Mouse (Mus musculus) liver, adult 2 months (tissue): Measurements from ENCODE around the gene Rfx7. TPM values are rescaled to one million over a fixed set of nuclear protein-coding genes. Genes with fewer than 3 reads are reported as not detected.

Source experiments
- DNase-seq: peaks from one replicate; pipeline ENCODE4 v3.0.0-alpha.2; 2011; ENCODE audit warnings: low read depth, low spot score; ENCODE audit errors: extremely low read depth
- H3K27ac ChIP-seq: fragments of 200-500 bp; replicated peaks from 2 replicates; pipeline ENCODE4 v1.5.1; 2012; ENCODE audit warnings: low read depth, mild to moderate bottlenecking, control low read depth, inconsistent platforms, low read length; ENCODE audit not compliant: insufficient read depth
- H3K27me3 ChIP-seq: fragments of 200-500 bp; 2 replicates; pipeline ENCODE4 v1.6.1; 2012; ENCODE audit warnings: mild to moderate bottlenecking, moderate library complexity, low read length, inconsistent platforms; ENCODE audit not compliant: control insufficient read depth, insufficient read depth
- H3K36me3 ChIP-seq: fragments of 200-500 bp; 2 replicates; pipeline ENCODE4 v1.6.1; 2012; ENCODE audit warnings: low read length, inconsistent platforms; ENCODE audit not compliant: control insufficient read depth, insufficient read depth
- H3K4me1 ChIP-seq: fragments of 200-500 bp; 2 replicates; pipeline ENCODE4 v1.6.1; 2011; ENCODE audit warnings: low read length; ENCODE audit not compliant: control insufficient read depth, insufficient read depth
- H3K4me3 ChIP-seq: fragments of 200-500 bp; 2 replicates; pipeline ENCODE4 v1.5.1; 2011; ENCODE audit warnings: low read depth, mild to moderate bottlenecking, control low read depth, low read length, moderate library complexity; ENCODE audit not compliant: insufficient read depth
- H3K79me2 ChIP-seq: fragments of 200-500 bp; 2 replicates; pipeline ENCODE4 v1.6.1; 2012; ENCODE audit warnings: inconsistent platforms, mild to moderate bottlenecking, low read length, moderate library complexity; ENCODE audit not compliant: control insufficient read depth, insufficient read depth
- H3K9ac ChIP-seq: fragments of 200-500 bp; 2 replicates; pipeline ENCODE4 v1.6.1; 2012; ENCODE audit warnings: low read depth, mild to moderate bottlenecking, control low read depth, inconsistent platforms, low read length
- CTCF ChIP-seq: fragments of 200-500 bp; IDR thresholded peaks from 2 replicates; pipeline ENCODE4 v1.5.1; 2011; ENCODE audit warnings: low read depth, low read length, control low read depth
- POLR2A ChIP-seq: fragments of 200-500 bp; IDR thresholded peaks from 2 replicates; pipeline ENCODE4 v1.6.1; 2011; ENCODE audit warnings: low read length, control low read depth; ENCODE audit not compliant: insufficient read depth; ENCODE audit errors: extremely low read depth
- WGBS: fragments of 180-500 bp; shearing (Covaris S2); methylation state at CpG from one replicate; pipeline ENCODE4 v1.1.7; 2018; 5-methylcytosine and 5-hydroxymethylcytosine counted together
- polyA plus RNA-seq: library from polyadenylated mRNA; depleted of rRNA; stranded (reverse); fragments of >200 nt; gene quantifications from 2 replicates; pipeline ENCODE4 v1.2.3, GENCODE M21; 2012
- total RNA-seq: library from RNA; depleted of rRNA; stranded (reverse); fragments of >200 nt; gene quantifications from 2 replicates; pipeline ENCODE4 v1.2.3, GENCODE M21; 2014

The Rfx7 gene
- total and polyA plus RNA-seq, 2 experiments, result 3.3 to 5.4 TPM

- 79% methylated on average over 1 of the region's 1 CpGs for WGBS
- Histone ChIP-seq H3K36me3 (no peaks in the 10 kb centered on the region), H3K27ac (no peak overlapping the region), H3K9ac (no peak overlapping the region), H3K79me2 (no peaks in the 10 kb centered on the region), H3K27me3 (no peaks in the 10 kb centered on the region), H3K4me3 (no peak overlapping the region), H3K4me1 (peaks cover 9% of the 10 kb centered on the region; the same call in 1 of the 2 replicates)
- DNase-seq, result no peak
- TF ChIP-seq POLR2A (no peak), CTCF (no peak)
Measured at GRCm38 (mm10) chr9:72657694-72658093, 125.7 kb downstream of the Rfx7 start.

- no peaks in the 10 kb centered on the region for H3K27me3 ChIP-seq
- H3K36me3 ChIP-seq, result peaks cover 2% of the 10 kb centered on the region; the same call in 1 of the 2 replicates
- H3K27ac ChIP-seq, result no peak overlapping the region
- H3K9ac ChIP-seq, result no peak overlapping the region
- no peak overlapping the region for H3K4me3 ChIP-seq
- WGBS, result 81% methylated on average over 4 of the region's 4 CpGs
- no peak for TF ChIP-seq POLR2A
- peaks cover 10% of the 10 kb centered on the region for H3K4me1 ChIP-seq
- DNase-seq, result peak; percentile 37
- peaks cover 12% of the 10 kb centered on the region; the same call in 1 of the 2 replicates for H3K79me2 ChIP-seq
Measured at GRCm38 (mm10) chr9:72660139-72660538, 128.1 kb downstream of the Rfx7 start.

GRCm38 (mm10) chr9:72660911-72661310, 128.9 kb downstream of the Rfx7 start:
- Histone ChIP-seq H3K36me3 (peaks cover 5% of the 10 kb centered on the region; the same call in 1 of the 2 replicates), H3K27ac (no peak overlapping the region), H3K27me3 (no peaks in the 10 kb centered on the region), H3K4me1 (peaks cover 16% of the 10 kb centered on the region), H3K9ac (no peak overlapping the region), H3K4me3 (no peak overlapping the region), H3K79me2 (peaks cover 17% of the 10 kb centered on the region; the same call in 1 of the 2 replicates)
- DNase-seq, result no peak
- 75% methylated on average over 1 of the region's 1 CpGs for WGBS
- TF ChIP-seq CTCF (no peak), POLR2A (no peak)

- Histone ChIP-seq H3K4me1 (peaks cover 16% of the 10 kb centered on the region), H3K27ac (peak overlapping the region; percentile 98), H3K27me3 (no peaks in the 10 kb centered on the region), H3K36me3 (peaks cover 5% of the 10 kb centered on the region; the same call in 1 of the 2 replicates), H3K9ac (peak overlapping the region; percentile 93), H3K79me2 (peaks cover 17% of the 10 kb centered on the region; the same call in 1 of the 2 replicates), H3K4me3 (peak overlapping the region; percentile 100)
- peak; percentile 36 for DNase-seq
- TF ChIP-seq POLR2A (no peak), CTCF (no peak)
- WGBS, result 2% methylated on average over 13 of the region's 13 CpGs
Measured at GRCm38 (mm10) chr9:72661561-72661894, 129.5 kb downstream of the Rfx7 start.

- TF ChIP-seq CTCF (no peak), POLR2A (peak; percentile 94)
- Histone ChIP-seq H3K27me3 (no peaks in the 10 kb centered on the region), H3K79me2 (peaks cover 20% of the 10 kb centered on the region; the same call in 1 of the 2 replicates), H3K9ac (peak within 1 kb of the TSS; percentile 100), H3K4me3 (peak within 1 kb of the TSS; percentile 100), H3K36me3 (peaks cover 7% of the 10 kb centered on the region; the same call in 1 of the 2 replicates), H3K4me1 (peaks cover 16% of the 10 kb centered on the region), H3K27ac (peak within 1 kb of the TSS; percentile 98)
- DNase-seq, result peak; percentile 65
- under 1% methylated on average over 79 of the region's 83 CpGs for WGBS
Measured at GRCm38 (mm10) chr9:72661895-72662661, 130.0 kb downstream of the Rfx7 start, which contains the start of gene Nedd4. Nedd4 (plus strand) TSS chr9:72662346.
